Mouse (Mus musculus) adrenal gland, postnatal 36 days (tissue): Measurements from ENCODE around the gene Tdrd12. TPM values are rescaled to one million over a fixed set of nuclear protein-coding genes. Genes with fewer than 3 reads are reported as not detected.
"Not testable (repeated sequence)": the region's sequence is repeated elsewhere in the genome, so short reads cannot be mapped to it uniquely, and the experiment has no call there.

Experiments
- DNase-seq, 2 experiments: peaks; one replicate each; pipeline ENCODE4 v3.0.0; 2021; ENCODE audit warnings: mixed read lengths in 1 of 2
- total RNA-seq, 2 experiments: library from RNA; stranded (reverse); gene quantifications; 2 replicates each; pipeline ENCODE4 v1.2.3; 2021

The Tdrd12 gene
- total RNA-seq, 2 experiments from 2014 or later = 0.16 TPM; not detected in 1

DNA sequence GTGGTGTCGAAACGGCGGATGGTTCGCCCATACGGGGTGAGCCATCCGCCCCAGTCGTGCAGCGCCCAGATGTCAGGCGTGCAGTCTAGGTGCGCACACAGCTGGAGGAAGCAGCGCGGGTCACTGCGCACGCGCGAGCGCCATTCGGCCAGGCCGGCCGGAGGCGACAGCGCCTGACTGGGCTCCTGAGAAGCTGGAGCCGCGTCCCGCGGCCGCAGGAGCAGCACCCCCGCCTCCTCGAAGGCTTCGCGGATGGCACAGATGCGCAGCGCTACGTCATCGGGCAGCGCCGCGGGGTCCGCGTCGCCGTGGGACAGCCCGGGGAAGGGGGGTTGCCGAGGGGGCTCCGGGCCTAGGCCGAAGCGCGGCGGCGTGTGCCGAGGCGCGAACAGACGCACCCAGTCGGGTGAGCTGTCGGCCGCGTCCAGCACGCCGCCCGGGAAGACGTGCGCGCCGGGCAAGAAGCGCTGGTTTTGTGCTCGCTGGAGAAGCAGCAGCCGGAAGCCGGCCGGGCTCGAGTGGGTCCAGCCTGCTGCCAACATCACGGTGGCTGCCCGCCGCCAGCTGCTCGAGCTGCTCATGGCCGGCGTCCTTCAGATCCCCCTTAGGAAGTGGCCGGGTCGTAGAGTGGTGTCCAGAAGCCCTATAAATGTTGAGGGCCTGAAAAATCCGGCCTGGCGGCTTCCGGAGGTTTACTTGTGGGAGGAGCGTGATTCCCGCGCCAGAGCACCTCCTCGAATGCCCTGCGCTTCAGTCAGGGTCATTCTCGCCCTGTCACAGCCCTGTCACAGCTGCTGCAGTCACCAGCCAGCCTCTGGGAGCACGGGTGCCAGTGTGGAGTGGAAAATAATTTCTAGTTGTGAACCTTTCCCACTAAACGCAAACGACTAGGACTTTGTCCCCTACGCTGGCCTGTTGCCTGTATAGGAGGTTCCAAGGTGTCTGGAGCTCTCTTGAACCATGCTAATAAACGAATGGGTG is 18.0 kb upstream of the Tdrd12 start:
- DNase-seq = peak; percentile 92 to 94

DNA sequence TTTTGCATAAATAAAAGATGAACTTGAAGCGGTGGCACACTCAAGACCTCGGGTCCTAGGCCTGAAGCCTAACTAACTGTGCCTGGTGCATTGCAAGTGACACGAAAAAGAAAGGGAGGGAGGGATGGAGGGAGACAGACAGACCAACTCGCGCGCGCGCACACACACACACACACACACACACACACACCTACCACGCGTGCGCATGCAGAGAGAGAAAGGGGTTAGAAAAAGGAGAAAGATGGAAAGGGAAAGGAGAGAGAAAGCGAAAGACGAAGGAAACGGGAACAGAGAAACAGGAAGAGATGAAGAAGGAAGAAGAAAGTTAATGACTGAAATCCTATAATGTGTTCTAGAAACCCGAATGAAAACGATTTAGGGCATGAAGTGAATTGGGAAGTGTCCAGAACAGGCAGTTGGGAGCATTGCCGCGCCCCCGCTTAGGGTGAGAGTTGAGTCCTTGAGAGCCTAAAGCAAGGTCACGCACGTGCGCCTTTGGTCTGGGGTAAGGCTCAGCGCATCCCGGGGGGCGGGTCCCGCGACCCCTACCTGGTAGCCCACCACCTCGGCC is 17.1 kb upstream of the Tdrd12 start:
- DNase-seq = peak; percentile 41 to 51

DNA sequence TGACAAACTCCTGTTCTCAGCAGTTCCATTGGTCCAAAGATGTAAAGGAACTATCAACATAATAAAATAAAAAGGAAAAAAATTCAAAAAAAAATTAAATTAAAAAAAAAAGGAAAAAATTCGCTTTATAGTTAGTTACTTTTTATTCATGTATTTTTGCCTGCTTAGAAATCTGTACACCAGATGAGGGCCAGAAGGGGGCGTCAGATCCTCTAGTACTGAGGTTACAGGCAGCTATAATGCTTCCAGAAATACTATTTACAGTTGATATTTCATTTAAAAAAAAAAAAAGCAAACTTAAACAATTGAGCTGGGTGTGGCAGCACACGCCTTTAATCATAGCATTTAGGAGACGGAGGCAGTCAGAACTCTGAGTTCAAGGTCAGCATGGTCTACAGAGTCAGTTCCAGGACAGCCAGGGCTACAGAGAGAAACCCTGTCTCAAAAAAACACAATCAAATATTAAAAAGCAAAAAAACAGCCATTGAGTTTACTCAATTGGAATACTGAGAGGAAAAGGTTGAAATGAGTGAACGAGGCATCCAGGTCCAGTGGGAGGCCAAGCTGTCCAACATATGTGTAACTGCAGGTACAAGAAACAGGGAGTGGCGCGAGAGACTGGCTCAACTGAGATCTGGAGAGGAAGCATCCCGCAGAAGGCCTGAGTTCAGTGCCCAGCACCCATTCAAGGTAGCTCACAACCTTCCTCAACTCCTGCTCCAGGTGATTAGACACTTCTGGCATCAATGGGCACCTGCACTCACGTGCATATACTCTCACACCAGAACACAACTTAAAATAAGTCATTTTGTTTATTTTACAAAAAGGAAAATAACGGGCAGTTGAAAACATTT is 16.4 kb upstream of the Tdrd12 start:
- peak; percentile 33 to 48 for DNase-seq

DNA sequence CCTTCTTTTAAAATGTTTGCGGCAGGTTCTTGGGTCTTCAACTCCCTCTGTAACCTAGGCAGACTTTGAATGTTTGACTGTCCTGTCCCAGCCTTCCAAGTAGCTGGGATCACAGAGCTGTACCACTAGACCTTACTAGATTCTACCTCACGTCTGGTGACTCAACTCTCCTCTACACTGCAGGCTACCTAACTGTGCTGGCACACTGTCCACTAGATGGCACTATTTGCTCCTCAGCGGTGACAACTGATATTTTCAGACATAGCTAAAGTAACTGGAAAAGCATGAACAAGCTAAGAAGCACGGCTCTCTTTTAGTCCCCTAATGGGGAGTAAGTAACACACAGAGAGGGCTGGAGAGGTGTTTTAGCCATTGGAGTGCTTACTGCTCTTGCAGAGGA is 8.3 kb upstream of the Tdrd12 start:
- DNase-seq = peak; percentile 65 to 73

GRCm38 (mm10) chr7:35535750-35536512 is 1.6 kb downstream of the Tdrd12 start:
- DNase-seq = no peak

DNA sequence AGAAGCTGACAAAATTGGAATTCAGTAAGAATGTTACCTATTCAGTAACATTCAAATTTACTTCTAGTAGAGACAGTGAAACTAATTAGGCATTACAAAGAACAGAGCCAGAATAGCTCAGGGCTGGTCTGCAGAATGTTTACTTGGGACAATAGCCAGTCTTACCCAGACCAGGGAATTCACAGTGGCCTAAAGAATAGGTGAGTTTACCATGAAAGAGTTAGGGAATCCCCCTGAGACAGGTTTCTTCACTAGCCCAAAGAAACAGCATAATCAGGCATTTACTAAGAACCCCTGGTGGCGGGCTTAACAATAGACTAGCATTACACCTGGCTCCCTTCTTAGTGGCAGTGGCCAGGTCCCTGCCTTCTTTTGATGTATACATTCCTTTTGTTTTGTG is 7.0 kb downstream of the Tdrd12 start:
- DNase-seq = not testable (repeated sequence)

- no peak for DNase-seq
Measured at GRCm38 (mm10) chr7:35530026-35530425, 7.5 kb downstream of the Tdrd12 start.

DNA sequence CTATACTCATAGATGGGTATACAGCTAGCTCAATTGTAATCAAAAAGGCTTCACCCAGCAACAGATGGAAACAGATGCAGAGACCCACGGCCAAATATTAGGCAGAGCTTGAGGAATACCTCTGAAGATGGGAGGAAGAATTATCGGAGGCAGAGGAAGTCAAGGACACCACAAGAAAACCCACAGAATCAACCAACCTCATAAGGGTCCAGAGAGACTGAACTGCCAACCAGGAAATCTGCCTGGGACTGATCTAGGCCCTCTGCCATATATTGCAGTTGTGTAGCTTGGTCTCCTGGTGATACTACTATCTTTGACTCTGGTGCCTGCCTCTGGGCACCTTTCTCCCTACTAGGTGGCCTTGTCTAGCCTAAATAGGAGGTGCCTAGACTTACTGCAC is 10.8 kb downstream of the Tdrd12 start:
- DNase-seq = no peak

GRCm38 (mm10) chr7:35501995-35502394 is 35.5 kb downstream of the Tdrd12 start:
- DNase-seq = no peak

GRCm38 (mm10) chr7:35497516-35497915 is 40.0 kb downstream of the Tdrd12 start:
- no peak for DNase-seq

DNA sequence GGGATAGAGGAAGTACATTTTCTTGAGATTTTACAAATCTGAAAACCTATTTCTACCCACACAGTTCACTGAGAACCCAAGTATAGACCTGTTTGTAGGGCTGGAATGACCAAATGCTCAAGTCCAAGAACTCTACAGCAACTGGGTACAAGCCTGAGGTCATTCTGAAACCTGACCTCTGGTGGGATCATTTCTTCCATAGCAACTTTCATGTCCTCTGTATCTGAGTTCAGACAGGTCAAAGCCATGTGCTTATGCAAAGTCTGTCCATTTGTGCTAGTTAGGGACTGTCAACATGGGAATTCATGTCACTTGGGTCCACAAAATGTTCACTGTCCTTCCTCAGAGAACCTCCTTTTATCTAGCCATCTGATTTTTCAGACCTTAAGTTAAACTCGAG is 46.5 kb downstream of the Tdrd12 start:
- DNase-seq = no peak

DNA sequence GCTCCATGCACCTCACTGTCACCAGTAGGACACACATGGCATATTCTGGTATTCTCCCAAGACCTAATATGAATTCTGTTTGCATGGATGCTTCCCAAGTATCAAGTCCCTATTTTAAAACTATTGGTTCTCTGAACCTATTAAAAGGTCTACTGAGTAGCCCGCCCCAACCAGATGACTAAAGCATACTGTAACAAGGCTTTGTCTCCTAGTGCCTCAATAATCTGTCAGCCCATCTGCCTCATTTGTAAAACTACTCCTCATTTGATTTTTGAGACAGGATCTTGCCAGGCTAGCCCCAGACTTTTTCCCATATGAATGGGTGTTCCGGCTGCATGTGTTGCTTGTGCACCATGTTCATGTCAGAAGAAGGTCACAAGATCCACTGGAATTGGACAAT is 47.4 kb downstream of the Tdrd12 start:
- no peak for DNase-seq

- DNase-seq = no peak
Measured at GRCm38 (mm10) chr7:35486553-35486952, 51.0 kb downstream of the Tdrd12 start.

- no peak for DNase-seq
Measured at GRCm38 (mm10) chr7:35485126-35485525, 52.4 kb downstream of the Tdrd12 start.

DNA sequence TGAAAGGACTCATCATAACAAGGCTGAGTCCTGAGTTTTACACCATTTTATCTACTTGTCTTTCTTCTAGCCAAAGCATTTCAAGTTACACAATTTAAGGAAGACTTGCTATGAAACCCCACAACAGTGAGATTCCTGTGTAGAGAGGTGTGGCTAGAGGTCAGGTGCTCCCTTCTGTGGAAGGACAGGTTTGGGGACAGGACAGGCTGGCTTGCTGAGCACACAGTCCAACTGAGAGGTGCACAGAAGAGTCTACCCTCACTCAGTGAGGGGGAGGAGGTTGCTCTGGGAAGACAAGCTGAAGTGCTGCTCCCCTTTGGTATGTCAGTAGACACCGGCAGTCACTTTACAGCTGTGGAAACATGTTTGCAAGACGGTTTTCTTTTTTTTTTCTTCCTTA is 61.1 kb downstream of the Tdrd12 start:
- no peak for DNase-seq

- no peak for DNase-seq
Measured at GRCm38 (mm10) chr7:35470794-35471193, 66.8 kb downstream of the Tdrd12 start.

- DNase-seq = no peak
Measured at GRCm38 (mm10) chr7:35467856-35468255, 69.7 kb downstream of the Tdrd12 start.

DNA sequence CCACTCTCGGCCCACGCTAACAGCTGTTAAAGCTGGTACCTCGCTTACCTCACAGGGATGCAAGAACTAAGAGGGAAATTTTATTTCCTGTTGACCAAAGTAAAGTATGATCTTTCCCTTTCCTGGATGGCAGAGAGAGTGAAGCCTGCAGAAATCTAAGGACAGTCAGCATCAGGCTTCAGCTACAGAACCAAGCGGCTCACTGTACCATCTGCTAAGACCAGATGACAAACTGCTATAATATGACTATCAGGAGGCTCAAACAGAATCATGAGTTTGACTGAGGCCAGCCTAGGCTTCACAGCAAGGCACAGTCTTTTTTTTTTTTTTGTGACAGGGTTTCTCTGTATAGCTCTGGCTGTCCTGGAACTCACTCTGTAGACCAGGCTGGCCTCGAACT is 72.5 kb downstream of the Tdrd12 start:
- no peak for DNase-seq

DNA sequence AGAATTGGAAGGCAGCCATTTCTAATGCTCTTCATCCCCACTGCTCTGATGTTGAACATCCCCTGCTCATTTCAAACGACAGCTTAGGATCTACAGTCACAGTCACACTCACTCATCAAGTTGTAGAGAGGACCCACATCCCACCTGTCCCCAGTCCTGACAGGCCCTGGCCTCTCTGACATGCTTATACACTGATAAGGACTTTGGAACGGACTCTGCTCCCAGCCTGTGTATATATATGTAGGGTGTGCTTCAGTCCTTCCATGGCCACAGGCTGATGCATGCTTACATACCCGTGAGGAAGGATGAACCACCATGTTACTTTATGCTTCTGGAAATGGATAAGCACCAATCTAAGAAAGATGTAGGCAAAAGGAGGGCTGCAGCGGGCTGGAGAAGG is 76.6 kb downstream of the Tdrd12 start:
- no peak for DNase-seq

GRCm38 (mm10) chr7:35456091-35456814 is 81.3 kb downstream of the Tdrd12 start:
- no peak for DNase-seq

DNA sequence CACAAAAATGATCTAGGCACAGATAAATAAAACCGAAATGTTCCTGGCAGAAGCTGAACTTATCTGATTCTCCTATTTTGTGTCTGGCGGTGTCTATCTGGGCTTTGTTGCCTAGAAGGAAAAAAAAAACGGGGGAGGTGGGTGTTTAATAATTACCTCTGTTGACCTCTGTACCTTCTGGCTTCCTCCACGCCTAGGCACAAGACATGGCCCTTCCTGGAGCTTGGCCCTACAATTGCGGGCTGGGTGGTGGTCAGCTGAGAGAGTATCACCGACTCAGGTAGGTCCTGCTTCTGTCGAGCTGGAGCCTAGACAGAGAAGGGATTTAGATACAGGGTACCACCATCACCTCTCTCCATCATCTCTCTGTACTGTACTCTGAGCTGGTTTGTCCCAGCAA is 88.7 kb downstream of the Tdrd12 start:
- no peak for DNase-seq
